Mouse (Mus musculus) lung, adult 10 weeks (tissue): Measurements from ENCODE around the gene Vmn1r220. TPM values are rescaled to one million over a fixed set of nuclear protein-coding genes. Genes with fewer than 3 reads are reported as not detected.

Source experiments
- polyA plus RNA-seq: library from polyadenylated mRNA; stranded (reverse); fragments of 350-450 nt; fragmentation: Illumina TruSeq; extraction: RNeasy Lipid Tissue Mini Kit (QIAGEN cat#74804); gene quantifications from one replicate; pipeline ENCODE4 v1.2.3, GENCODE M21; 2014; ENCODE audit warnings: low read depth, low replicate concordance; ENCODE audit not compliant: insufficient read depth

Vmn1r220 gene
- not detected for polyA plus RNA-seq

DNA sequence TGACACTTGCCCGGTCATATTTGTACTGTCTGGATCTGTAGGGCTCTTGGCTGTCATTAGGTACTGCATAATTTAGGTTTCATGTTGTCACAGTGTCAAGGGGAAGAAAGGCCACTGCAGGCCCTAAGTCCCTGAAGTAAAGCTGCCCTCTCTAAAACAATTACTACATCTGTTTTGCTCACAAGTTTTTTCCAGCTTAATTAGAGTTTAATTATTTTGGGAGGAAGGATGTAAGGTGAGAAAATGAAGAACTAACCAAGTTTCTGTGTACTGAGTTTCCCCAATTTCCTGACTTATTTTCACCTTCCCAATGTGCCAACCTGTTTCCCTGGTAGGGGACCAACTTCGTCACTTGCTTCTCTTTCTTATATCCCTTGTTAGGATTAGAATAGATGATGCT, at the start of gene Vmn1r220:
Vmn1r220 (minus strand) TSS at position 101 of the 400 bp plus-strand sequence.

GRCm38 (mm10) chr13:23235847-23236246, 48.1 kb upstream of the Vmn1r220 start, which contains the start of gene Vmn1r222:
Gene Vmn1r222, minus strand, starts transcription at chr13:23235947.

DNA sequence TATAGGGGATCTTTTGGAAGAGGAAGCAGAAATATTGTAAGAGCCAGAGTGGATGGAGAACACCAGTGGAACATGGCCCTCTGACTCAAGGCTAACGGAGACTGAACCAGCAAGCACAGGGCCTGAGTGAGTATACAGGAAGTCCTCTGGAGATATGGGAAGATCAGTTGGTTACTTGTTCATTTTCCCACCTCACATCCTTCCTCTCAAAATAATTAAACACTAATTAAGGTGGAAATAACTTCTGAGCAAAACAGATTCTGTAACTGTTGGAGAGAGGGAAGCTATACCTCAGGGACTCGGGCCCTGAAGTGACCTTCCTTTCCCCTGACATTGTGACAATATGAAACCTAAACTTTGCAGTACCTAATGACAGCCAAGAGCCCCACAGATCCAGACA, 26.1 kb upstream of the Vmn1r220 start, which contains the start of gene Vmn1r221:
Vmn1r221 (plus strand) TSS at position 301 of the 400 bp plus-strand sequence.

GRCm38 (mm10) chr13:23159012-23159411, 28.8 kb downstream of the Vmn1r220 start, which contains the start of gene Vmn1r219:
Gene Vmn1r219, plus strand, starts transcription at chr13:23159312.

DNA sequence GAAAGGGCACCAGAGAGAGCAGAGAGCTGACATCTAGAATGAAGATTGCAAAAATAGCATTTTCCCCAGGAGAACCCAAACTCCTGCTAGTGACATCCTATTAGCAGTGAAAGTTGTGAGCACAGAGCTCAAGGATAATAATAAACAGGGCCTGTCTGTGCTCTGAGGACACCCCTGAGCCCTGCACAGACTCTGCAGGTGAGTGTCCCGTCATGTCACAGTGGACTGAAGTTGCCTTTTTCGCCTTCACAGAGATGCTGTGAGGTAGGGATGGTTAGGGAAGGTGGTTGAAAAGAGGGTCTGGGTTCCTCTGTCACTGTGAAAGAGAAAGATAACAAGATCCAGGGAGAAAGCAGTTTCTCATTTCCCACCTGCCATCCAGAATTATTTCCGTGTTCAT, 54.7 kb downstream of the Vmn1r220 start, which contains the start of gene Vmn1r218:
Vmn1r218 (plus strand) TSS at position 57 of the 400 bp plus-strand sequence.

Other genes with a start within 250 kb of the Vmn1r220 start
- gene Vmn1r213, start 180.3 kb downstream of the Vmn1r220 start, polyA plus RNA-seq = not detected
- not detected for gene Vmn1r214, start 157.6 kb downstream of the Vmn1r220 start, polyA plus RNA-seq
- gene Vmn1r215, start 120.0 kb downstream of the Vmn1r220 start, polyA plus RNA-seq = not detected
- gene Vmn1r217, start 69.7 kb downstream of the Vmn1r220 start, polyA plus RNA-seq = not detected
- not detected for gene Vmn1r218, start 54.8 kb downstream of the Vmn1r220 start, polyA plus RNA-seq
- gene Vmn1r219, start 28.7 kb downstream of the Vmn1r220 start, polyA plus RNA-seq = not detected
- not detected for gene Vmn1r221, start 26.2 kb upstream of the Vmn1r220 start, polyA plus RNA-seq
- not detected for gene Vmn1r222, start 48.0 kb upstream of the Vmn1r220 start, polyA plus RNA-seq
- gene Vmn1r223, start 59.2 kb upstream of the Vmn1r220 start, polyA plus RNA-seq = not detected
- gene Zfp322a, start 181.2 kb upstream of the Vmn1r220 start, polyA plus RNA-seq = 7.0 TPM
- gene Abt1, start 235.9 kb upstream of the Vmn1r220 start, polyA plus RNA-seq = 4.5 TPM